Mouse (Mus musculus) myocyte (in vitro differentiated cells): Measurements from ENCODE around the gene Tnr.

Experiments
- CEBPB ChIP-seq: IDR thresholded peaks from 2 replicates; pipeline ENCODE4 v1.6.1; 2011; ENCODE audit warnings: mild to moderate bottlenecking, moderate library complexity; ENCODE audit not compliant: poor library complexity, insufficient read depth, severe bottlenecking
- E2F4 ChIP-seq: IDR thresholded peaks from one replicate; pipeline ENCODE4 v1.6.1; 2011; ENCODE audit warnings: mild to moderate bottlenecking, control low read depth, moderate library complexity; ENCODE audit not compliant: insufficient read depth
- MAX ChIP-seq: IDR thresholded peaks from one replicate; pipeline ENCODE4 v1.6.1; 2011; ENCODE audit warnings: low read depth, mild to moderate bottlenecking, control low read depth
- MYOD1 ChIP-seq, 3 experiments: IDR thresholded peaks; one replicate each; pipeline ENCODE4 v1.6.1; 2011; ENCODE audit warnings: control low read depth in 2 of 3, low read depth in 2 of 3, mild to moderate bottlenecking in 2 of 3, moderate library complexity in 1 of 3; ENCODE audit not compliant: insufficient read length in 2 of 3, control insufficient read depth in 1 of 3
- MYOG ChIP-seq, 3 experiments: IDR thresholded peaks; one replicate each; pipeline ENCODE4 v1.6.1; 2011; ENCODE audit warnings: control low read depth in 2 of 3, low read depth in 2 of 3, mild to moderate bottlenecking in 2 of 3; ENCODE audit not compliant: insufficient read length in 2 of 3, control insufficient read depth in 1 of 3, insufficient read depth in 1 of 3
- POLR2A ChIP-seq: IDR thresholded peaks from one replicate; pipeline ENCODE4 v1.6.1; 2011; ENCODE audit warnings: low read depth, mild to moderate bottlenecking, control low read depth, moderate library complexity; ENCODE audit not compliant: insufficient read length
- POLR2AphosphoS2 ChIP-seq: IDR thresholded peaks from one replicate; pipeline ENCODE4 v1.6.1; 2011; ENCODE audit warnings: low read depth, control low read depth; ENCODE audit not compliant: insufficient read length
- REST ChIP-seq: IDR thresholded peaks from one replicate; pipeline ENCODE4 v1.6.1; 2011; ENCODE audit warnings: mild to moderate bottlenecking, control low read depth, moderate library complexity; ENCODE audit not compliant: insufficient read depth, insufficient read length
- SRF ChIP-seq: IDR thresholded peaks from one replicate; pipeline ENCODE4 v1.6.1; 2011; ENCODE audit warnings: low read depth; ENCODE audit not compliant: control insufficient read depth, insufficient read length
- TCF12 ChIP-seq: IDR thresholded peaks from one replicate; pipeline ENCODE4 v1.6.1; 2011; ENCODE audit warnings: mild to moderate bottlenecking, control low read depth; ENCODE audit not compliant: poor library complexity, insufficient read depth, severe bottlenecking
- TCF3 ChIP-seq: IDR thresholded peaks from one replicate; pipeline ENCODE4 v1.6.1; 2011; ENCODE audit warnings: low read depth, control low read depth; ENCODE audit not compliant: insufficient read length
- USF1 ChIP-seq: IDR thresholded peaks from one replicate; pipeline ENCODE4 v1.6.1; 2011; ENCODE audit warnings: low read depth, mild to moderate bottlenecking, control low read depth, moderate library complexity

DNA sequence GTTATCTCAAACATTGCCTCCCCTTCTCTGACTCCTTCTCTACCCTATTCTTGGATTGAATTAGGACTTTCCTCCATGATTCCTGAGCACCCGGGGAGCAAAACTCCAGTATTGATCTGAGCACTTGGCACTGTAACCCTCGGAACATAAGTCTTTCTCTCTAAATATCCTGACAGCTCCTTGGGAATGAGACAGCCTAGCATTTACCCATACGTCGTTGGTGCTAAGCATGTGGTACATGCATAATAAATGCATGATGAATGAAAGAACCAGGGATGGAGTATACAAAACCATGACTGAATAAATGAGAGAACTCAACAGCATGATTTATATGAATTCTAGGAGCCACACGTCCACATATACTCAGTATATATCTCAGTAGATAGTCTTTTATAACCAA lies 226.8 kb downstream of the Tnr start:
- TF ChIP-seq TCF3 = no peak
- no peak for TF ChIP-seq MYOD1 (IDR thresholded peaks at IDR 0.05; ENCODE audit: control insufficient read depth in 1 of 3, insufficient read length in 2 of 3, low read depth in 2 of 3)
- TF ChIP-seq POLR2A = no peak
- no peak for TF ChIP-seq MYOG (IDR thresholded peaks at IDR 0.05; ENCODE audit: control insufficient read depth in 1 of 3, insufficient read depth in 1 of 3, insufficient read length in 2 of 3, low read depth in 2 of 3)
- TF ChIP-seq POLR2AphosphoS2 = no peak
- no peak for TF ChIP-seq MAX
- TF ChIP-seq CEBPB = no peak
- no peak for TF ChIP-seq TCF12
- TF ChIP-seq REST = no peak
- TF ChIP-seq USF1 = no peak
- no peak for TF ChIP-seq E2F4
- TF ChIP-seq SRF = no peak
